Mouse (Mus musculus) liver, adult 2 months (tissue): Measurements from ENCODE around the gene Chn2.

Source experiments
- CTCF ChIP-seq: fragments of 200-500 bp; IDR thresholded peaks from 2 replicates; pipeline ENCODE4 v1.5.1; 2011; ENCODE audit warnings: low read depth, low read length, control low read depth
- POLR2A ChIP-seq: fragments of 200-500 bp; IDR thresholded peaks from 2 replicates; pipeline ENCODE4 v1.6.1; 2011; ENCODE audit warnings: low read length, control low read depth; ENCODE audit not compliant: insufficient read depth; ENCODE audit errors: extremely low read depth

DNA sequence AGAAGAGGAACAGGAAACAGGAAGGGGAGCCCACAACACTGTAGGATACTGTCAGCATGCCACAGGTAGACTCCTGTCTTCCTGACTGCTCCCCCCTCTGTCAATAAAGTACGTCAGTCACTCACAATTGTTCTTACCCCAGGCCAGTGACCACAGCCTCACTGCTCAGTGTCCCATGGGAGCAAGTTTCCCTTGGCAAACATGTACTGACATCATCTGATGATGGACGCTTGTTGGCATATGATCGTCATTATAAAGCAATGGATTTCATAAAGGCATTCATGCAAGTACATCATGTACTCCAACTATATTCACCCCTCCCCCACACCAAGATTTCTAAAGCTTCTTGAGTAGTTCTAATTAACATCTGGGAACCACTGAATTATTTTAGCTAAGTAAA is 218.2 kb downstream of the Chn2 start:
- TF ChIP-seq CTCF (no peak), POLR2A (no peak)
